Mouse (Mus musculus): Measurements from ENCODE around the gene Ralbp1. TPM values are rescaled to one million over a fixed set of nuclear protein-coding genes. Genes with fewer than 3 reads are reported as not detected.

Gene Ralbp1
- polyA plus RNA-seq, 1 experiment from 2014 or later: 71.1 TPM

DNA sequence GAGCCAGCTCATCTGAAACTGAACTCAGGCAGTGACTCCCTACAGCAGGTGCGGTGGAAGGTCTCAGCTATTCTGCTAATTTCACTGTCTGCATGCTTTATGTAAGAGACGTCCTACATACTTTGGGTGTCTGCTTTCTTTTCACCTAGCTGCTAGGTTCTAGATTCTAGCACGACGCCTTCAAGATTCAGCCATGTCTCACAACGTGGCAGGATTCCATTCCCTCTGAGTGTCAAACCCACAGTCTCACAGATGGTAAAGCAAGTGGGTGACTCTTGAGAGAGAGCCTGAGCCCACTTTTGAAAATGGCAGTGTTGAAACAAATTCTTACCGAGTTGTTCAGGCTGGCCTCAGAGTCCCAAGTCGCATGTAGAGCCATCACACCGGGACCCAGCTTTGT lies 18.2 kb upstream of the Ralbp1 start:
- Histone ChIP-seq H3K4me3 (ENCODE audit: low read length) (no peak overlapping the region), H3K4me2 (ENCODE audit: low read depth, low read length) (no peak overlapping the region), H3K4me1 (ENCODE audit: control insufficient read depth, insufficient read depth, low read length) (peaks cover 9% of the 10 kb centered on the region), H3K9me3 (ENCODE audit: control insufficient read depth, low read length) (no peaks in the 10 kb centered on the region; the same call in 1 of the 2 replicates), H3K36me3 (ENCODE audit: control insufficient read depth, insufficient read depth, low read length) (no peaks in the 10 kb centered on the region), H3K27me3 (replicated peaks; ENCODE audit: control insufficient read depth, insufficient read depth, low read length) (no peaks in the 10 kb centered on the region), H3K27ac (ENCODE audit: low read length) (no peak overlapping the region), H3K9ac (ENCODE audit: low read depth, low read length) (no peak overlapping the region)
- 95% methylated on average over 8 of the region's 8 CpGs for WGBS
- no peak for ATAC-seq

- Histone ChIP-seq H3K4me1 (ENCODE audit: control insufficient read depth, insufficient read depth, low read length) (peaks cover 9% of the 10 kb centered on the region), H3K4me2 (ENCODE audit: low read depth, low read length) (no peak overlapping the region), H3K27ac (ENCODE audit: low read length) (no peak overlapping the region), H3K4me3 (ENCODE audit: low read length) (no peak overlapping the region), H3K36me3 (ENCODE audit: control insufficient read depth, insufficient read depth, low read length) (no peaks in the 10 kb centered on the region), H3K9ac (ENCODE audit: low read depth, low read length) (no peak overlapping the region), H3K9me3 (ENCODE audit: control insufficient read depth, low read length) (no peaks in the 10 kb centered on the region; the same call in 1 of the 2 replicates), H3K27me3 (replicated peaks; ENCODE audit: control insufficient read depth, insufficient read depth, low read length) (no peaks in the 10 kb centered on the region)
- no peak for ATAC-seq
- 97% methylated on average over 1 of the region's 1 CpGs for WGBS
Measured at GRCm38 (mm10) chr17:65903011-65903410, 17.4 kb upstream of the Ralbp1 start.

GRCm38 (mm10) chr17:65902281-65902680 lies 16.7 kb upstream of the Ralbp1 start:
- H3K9me3 ChIP-seq (ENCODE audit: control insufficient read depth, low read length): no peaks in the 10 kb centered on the region; the same call in 1 of the 2 replicates
- no peak for ATAC-seq
- no peak overlapping the region for H3K27ac ChIP-seq (ENCODE audit: low read length)
- no peak overlapping the region for H3K4me2 ChIP-seq (ENCODE audit: low read depth, low read length)
- no peak overlapping the region for H3K4me3 ChIP-seq (ENCODE audit: low read length)
- no peak overlapping the region for H3K9ac ChIP-seq (ENCODE audit: low read depth, low read length)
- peaks cover 6% of the 10 kb centered on the region for H3K4me1 ChIP-seq (ENCODE audit: control insufficient read depth, insufficient read depth, low read length)
- 77% methylated on average over 6 of the region's 6 CpGs for WGBS
- no peaks in the 10 kb centered on the region for H3K27me3 ChIP-seq (replicated peaks; ENCODE audit: control insufficient read depth, insufficient read depth, low read length)
- H3K36me3 ChIP-seq (ENCODE audit: control insufficient read depth, insufficient read depth, low read length): no peaks in the 10 kb centered on the region

- no peak overlapping the region for H3K9ac ChIP-seq (ENCODE audit: low read depth, low read length)
- H3K36me3 ChIP-seq (ENCODE audit: control insufficient read depth, insufficient read depth, low read length): no peaks in the 10 kb centered on the region
- 0 out of 2 replicates have a peak, but pooled peaks cover 3% of the 10 kb centered on the region for H3K4me1 ChIP-seq (ENCODE audit: control insufficient read depth, insufficient read depth, low read length)
- H3K27ac ChIP-seq (ENCODE audit: low read length): no peak overlapping the region
- no peak overlapping the region for H3K4me2 ChIP-seq (ENCODE audit: low read depth, low read length)
- H3K9me3 ChIP-seq (ENCODE audit: control insufficient read depth, low read length): no peaks in the 10 kb centered on the region
- 58% methylated on average over 3 of the region's 3 CpGs for WGBS
- no peaks in the 10 kb centered on the region for H3K27me3 ChIP-seq (replicated peaks; ENCODE audit: control insufficient read depth, insufficient read depth, low read length)
- no peak overlapping the region for H3K4me3 ChIP-seq (ENCODE audit: low read length)
- ATAC-seq: no peak
Measured at GRCm38 (mm10) chr17:65896016-65896415, 10.4 kb upstream of the Ralbp1 start.

GRCm38 (mm10) chr17:65889476-65889875 lies 3.9 kb upstream of the Ralbp1 start:
- no peaks in the 10 kb centered on the region for H3K27me3 ChIP-seq (replicated peaks; ENCODE audit: control insufficient read depth, insufficient read depth, low read length)
- no peaks in the 10 kb centered on the region for H3K9me3 ChIP-seq (ENCODE audit: control insufficient read depth, low read length)
- peaks cover 9% of the 10 kb centered on the region for H3K4me1 ChIP-seq (ENCODE audit: control insufficient read depth, insufficient read depth, low read length)
- H3K36me3 ChIP-seq (ENCODE audit: control insufficient read depth, insufficient read depth, low read length): no peaks in the 10 kb centered on the region
- no peak overlapping the region for H3K4me3 ChIP-seq (ENCODE audit: low read length)
- ATAC-seq: no peak
- 81% methylated on average over 5 of the region's 5 CpGs for WGBS
- H3K4me2 ChIP-seq (ENCODE audit: low read depth, low read length): no peak overlapping the region
- H3K9ac ChIP-seq (ENCODE audit: low read depth, low read length): no peak overlapping the region
- H3K27ac ChIP-seq (ENCODE audit: low read length): no peak overlapping the region

DNA sequence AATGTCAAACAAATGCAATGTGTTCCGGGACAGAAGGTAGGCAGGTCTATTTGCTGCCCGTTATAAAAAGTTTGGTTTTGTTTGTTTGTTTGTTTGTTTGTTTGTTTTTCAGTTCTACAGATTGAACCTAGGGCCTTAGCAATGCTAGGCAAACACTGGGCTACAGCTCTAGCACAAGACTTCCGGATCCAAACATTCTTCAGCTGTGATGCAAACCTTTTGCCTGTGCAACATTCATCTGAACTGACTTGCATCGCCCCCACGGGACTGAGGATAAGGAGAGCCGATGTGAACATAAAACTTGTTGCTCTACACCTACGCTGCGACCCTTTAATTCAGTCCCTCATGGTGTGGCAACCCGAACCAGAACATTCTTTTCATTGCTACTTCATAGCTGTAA lies 973 bp upstream of the Ralbp1 start:
- peak overlapping the region; percentile 92; the same call in 1 of the 2 replicates for H3K4me3 ChIP-seq (ENCODE audit: low read length)
- H3K9me3 ChIP-seq (ENCODE audit: control insufficient read depth, low read length): no peaks in the 10 kb centered on the region
- ATAC-seq: no peak
- peak overlapping the region; percentile 99; the same call in 1 of the 2 replicates for H3K27ac ChIP-seq (ENCODE audit: low read length)
- H3K27me3 ChIP-seq (replicated peaks; ENCODE audit: control insufficient read depth, insufficient read depth, low read length): no peaks in the 10 kb centered on the region
- no peaks in the 10 kb centered on the region for H3K36me3 ChIP-seq (ENCODE audit: control insufficient read depth, insufficient read depth, low read length)
- H3K9ac ChIP-seq (ENCODE audit: low read depth, low read length): peak overlapping the region; percentile 85
- H3K4me2 ChIP-seq (ENCODE audit: low read depth, low read length): peak overlapping the region; percentile 63
- H3K4me1 ChIP-seq (ENCODE audit: control insufficient read depth, insufficient read depth, low read length): peaks cover 15% of the 10 kb centered on the region
- 51% methylated on average over 9 of the region's 9 CpGs for WGBS

- 0% methylated on average over 11 of the region's 11 CpGs for WGBS
- Histone ChIP-seq H3K9ac (ENCODE audit: low read depth, low read length) (peak overlapping the region; percentile 85), H3K9me3 (ENCODE audit: control insufficient read depth, low read length) (no peaks in the 10 kb centered on the region), H3K36me3 (ENCODE audit: control insufficient read depth, insufficient read depth, low read length) (no peaks in the 10 kb centered on the region), H3K27me3 (replicated peaks; ENCODE audit: control insufficient read depth, insufficient read depth, low read length) (no peaks in the 10 kb centered on the region), H3K4me3 (ENCODE audit: low read length) (peak overlapping the region; percentile 92), H3K27ac (ENCODE audit: low read length) (peak overlapping the region; percentile 99), H3K4me1 (ENCODE audit: control insufficient read depth, insufficient read depth, low read length) (peaks cover 13% of the 10 kb centered on the region), H3K4me2 (ENCODE audit: low read depth, low read length) (peak overlapping the region; percentile 63)
- no peak for ATAC-seq
Measured at GRCm38 (mm10) chr17:65885398-65885696, 251 bp downstream of the Ralbp1 start.

- Histone ChIP-seq H3K9me3 (ENCODE audit: control insufficient read depth, low read length) (no peaks in the 10 kb centered on the region), H3K4me3 (ENCODE audit: low read length) (peak overlapping the region; percentile 92), H3K4me2 (ENCODE audit: low read depth, low read length) (peak overlapping the region; percentile 87), H3K27me3 (replicated peaks; ENCODE audit: control insufficient read depth, insufficient read depth, low read length) (no peaks in the 10 kb centered on the region), H3K4me1 (ENCODE audit: control insufficient read depth, insufficient read depth, low read length) (peaks cover 13% of the 10 kb centered on the region), H3K36me3 (ENCODE audit: control insufficient read depth, insufficient read depth, low read length) (no peaks in the 10 kb centered on the region), H3K9ac (ENCODE audit: low read depth, low read length) (peak overlapping the region; percentile 87), H3K27ac (ENCODE audit: low read length) (peak overlapping the region; percentile 99)
- under 1% methylated on average over 58 of the region's 67 CpGs for WGBS
- peak; percentile 99 for ATAC-seq
Measured at GRCm38 (mm10) chr17:65884691-65885397, 754 bp downstream of the Ralbp1 start.

DNA sequence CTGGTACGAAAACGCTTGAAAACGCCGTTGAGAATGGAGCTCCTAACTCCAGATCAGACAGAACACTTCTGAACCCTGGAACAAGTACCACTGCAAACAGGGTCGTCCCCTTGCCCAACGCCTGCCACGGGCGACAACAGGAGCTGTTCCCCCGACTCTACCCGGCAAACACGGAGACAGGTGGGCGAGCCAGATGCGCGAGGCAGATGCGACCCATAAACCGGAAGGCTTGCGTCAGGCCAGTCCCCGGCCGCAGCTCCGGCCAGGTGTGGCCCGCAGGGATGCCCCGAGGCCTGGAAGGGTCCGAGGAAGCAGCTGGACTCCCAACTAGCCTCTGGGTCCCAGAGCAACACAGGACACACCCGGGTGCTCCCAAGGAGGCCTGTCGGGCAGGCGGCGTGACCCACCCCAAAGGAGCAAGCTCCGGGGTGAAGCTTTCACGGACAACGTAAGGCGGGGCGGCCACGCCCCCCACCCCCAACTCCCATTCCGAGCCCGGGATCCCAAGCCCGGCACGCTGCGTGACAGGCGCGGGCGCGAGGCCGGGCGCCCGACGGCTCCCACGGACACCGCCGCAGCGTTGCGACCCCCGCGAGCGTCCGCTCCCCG lies 1.4 kb downstream of the Ralbp1 start:
- Histone ChIP-seq H3K27me3 (replicated peaks; ENCODE audit: control insufficient read depth, insufficient read depth, low read length) (no peaks in the 10 kb centered on the region), H3K27ac (ENCODE audit: low read length) (peak overlapping the region; percentile 92), H3K9me3 (ENCODE audit: control insufficient read depth, low read length) (no peaks in the 10 kb centered on the region), H3K4me3 (ENCODE audit: low read length) (peak overlapping the region; percentile 92), H3K4me1 (ENCODE audit: control insufficient read depth, insufficient read depth, low read length) (peaks cover 13% of the 10 kb centered on the region), H3K9ac (ENCODE audit: low read depth, low read length) (peak overlapping the region; percentile 87), H3K36me3 (ENCODE audit: control insufficient read depth, insufficient read depth, low read length) (no peaks in the 10 kb centered on the region), H3K4me2 (ENCODE audit: low read depth, low read length) (peak overlapping the region; percentile 87)
- ATAC-seq: peak; percentile 29
- WGBS: under 1% methylated on average over 56 of the region's 56 CpGs

Data from intestine, embryonic 16.5 days (tissue).